Mouse (Mus musculus): ENCODE data around the gene Zfyve19. TPM values are rescaled to one million over a fixed set of nuclear protein-coding genes. Genes with fewer than 3 reads are reported as not detected.

Gene Zfyve19
- polyA plus RNA-seq, 1 experiment: 27.1 TPM

GRCm38 (mm10) chr2:119166901-119167865 is 41.2 kb upstream of the Zfyve19 start, which contains the start of gene Gchfr:
Gene Gchfr, plus strand, starts transcription at chr2:119167773.
- no peaks in the 10 kb centered on the region for H3K27me3 ChIP-seq (ENCODE audit: control insufficient read depth, insufficient read depth, insufficient read length)
- H3ac ChIP-seq (ENCODE audit: control insufficient read depth, insufficient read length, low read depth): peak within 1 kb of the TSS; percentile 73
- H3K36me3 ChIP-seq (ENCODE audit: control insufficient read depth, insufficient read depth): no peaks in the 10 kb centered on the region
- peak within 1 kb of the TSS; percentile 75 for H3K4me3 ChIP-seq (ENCODE audit: insufficient read depth, poor library complexity, severe bottlenecking)
- H3K79me3 ChIP-seq (ENCODE audit: low read depth): no peaks in the 10 kb centered on the region
- TF ChIP-seq USF1 (IDR thresholded peaks at IDR 0.05; ENCODE audit: low read depth) (no peak), MYOG (IDR thresholded peaks at IDR 0.05; ENCODE audit: control insufficient read depth, extremely low read depth, insufficient read length) (no peak), CTCF (IDR thresholded peaks at IDR 0.05; ENCODE audit: control insufficient read depth, insufficient read depth, insufficient read length) (no peak), CEBPB (IDR thresholded peaks at IDR 0.05; ENCODE audit: low read depth) (no peak), MYOD1 (IDR thresholded peaks at IDR 0.05; ENCODE audit: control insufficient read depth, insufficient read length, low read depth) (no peak), FOSL1 (IDR thresholded peaks at IDR 0.05; ENCODE audit: insufficient read depth, low read length, poor library complexity, severe bottlenecking) (no peak), MAX (IDR thresholded peaks at IDR 0.05) (no peak)
- H3K79me2 ChIP-seq (ENCODE audit: control insufficient read depth, insufficient read depth): no peaks in the 10 kb centered on the region

- Histone ChIP-seq H3K27me3 (ENCODE audit: control insufficient read depth, insufficient read depth, insufficient read length) (no peaks in the 10 kb centered on the region), H3ac (ENCODE audit: control insufficient read depth, insufficient read length, low read depth) (peak overlapping the region; percentile 73), H3K79me2 (ENCODE audit: control insufficient read depth, insufficient read depth) (no peaks in the 10 kb centered on the region), H3K36me3 (ENCODE audit: control insufficient read depth, insufficient read depth) (no peaks in the 10 kb centered on the region), H3K4me3 (ENCODE audit: insufficient read depth, poor library complexity, severe bottlenecking) (peak overlapping the region; percentile 75), H3K79me3 (ENCODE audit: low read depth) (no peaks in the 10 kb centered on the region)
- TF ChIP-seq MYOD1 (IDR thresholded peaks at IDR 0.05; ENCODE audit: control insufficient read depth, insufficient read length, low read depth) (no peak), MAX (IDR thresholded peaks at IDR 0.05) (no peak), MYOG (IDR thresholded peaks at IDR 0.05; ENCODE audit: control insufficient read depth, extremely low read depth, insufficient read length) (no peak), USF1 (IDR thresholded peaks at IDR 0.05; ENCODE audit: low read depth) (no peak), FOSL1 (IDR thresholded peaks at IDR 0.05; ENCODE audit: insufficient read depth, low read length, poor library complexity, severe bottlenecking) (no peak), CEBPB (IDR thresholded peaks at IDR 0.05; ENCODE audit: low read depth) (no peak), CTCF (IDR thresholded peaks at IDR 0.05; ENCODE audit: control insufficient read depth, insufficient read depth, insufficient read length) (no peak)
Observed at GRCm38 (mm10) chr2:119167866-119168256, 40.6 kb upstream of the Zfyve19 start.

GRCm38 (mm10) chr2:119170282-119170681 is 38.1 kb upstream of the Zfyve19 start:
- Histone ChIP-seq H3ac (ENCODE audit: control insufficient read depth, insufficient read length, low read depth) (no peak overlapping the region), H3K79me2 (ENCODE audit: control insufficient read depth, insufficient read depth) (no peaks in the 10 kb centered on the region), H3K36me3 (ENCODE audit: control insufficient read depth, insufficient read depth) (no peaks in the 10 kb centered on the region), H3K4me3 (ENCODE audit: insufficient read depth, poor library complexity, severe bottlenecking) (no peak overlapping the region), H3K79me3 (ENCODE audit: low read depth) (no peaks in the 10 kb centered on the region), H3K27me3 (ENCODE audit: control insufficient read depth, insufficient read depth, insufficient read length) (no peaks in the 10 kb centered on the region)
- no peak for TF ChIP-seq USF1 (IDR thresholded peaks at IDR 0.05; ENCODE audit: low read depth)
- no peak for TF ChIP-seq CTCF (IDR thresholded peaks at IDR 0.05; ENCODE audit: control insufficient read depth, insufficient read depth, insufficient read length)
- peak; percentile 61 for TF ChIP-seq FOSL1 (IDR thresholded peaks at IDR 0.05; ENCODE audit: insufficient read depth, low read length, poor library complexity, severe bottlenecking)
- TF ChIP-seq MYOG (IDR thresholded peaks at IDR 0.05; ENCODE audit: control insufficient read depth, extremely low read depth, insufficient read length): no peak
- no peak for TF ChIP-seq CEBPB (IDR thresholded peaks at IDR 0.05; ENCODE audit: low read depth)
- TF ChIP-seq MYOD1 (IDR thresholded peaks at IDR 0.05; ENCODE audit: control insufficient read depth, insufficient read length, low read depth): no peak
- TF ChIP-seq MAX (IDR thresholded peaks at IDR 0.05): peak; percentile 46

- H3K79me2 ChIP-seq (ENCODE audit: control insufficient read depth, insufficient read depth): peaks cover 11% of the 10 kb centered on the region
- H3K36me3 ChIP-seq (ENCODE audit: control insufficient read depth, insufficient read depth): no peaks in the 10 kb centered on the region
- no peak overlapping the region for H3K4me3 ChIP-seq (ENCODE audit: insufficient read depth, poor library complexity, severe bottlenecking)
- H3K27me3 ChIP-seq (ENCODE audit: control insufficient read depth, insufficient read depth, insufficient read length): no peaks in the 10 kb centered on the region
- no peak overlapping the region for H3ac ChIP-seq (ENCODE audit: control insufficient read depth, insufficient read length, low read depth)
- TF ChIP-seq FOSL1 (IDR thresholded peaks at IDR 0.05; ENCODE audit: insufficient read depth, low read length, poor library complexity, severe bottlenecking) (no peak), CEBPB (IDR thresholded peaks at IDR 0.05; ENCODE audit: low read depth) (peak; percentile 12), MYOD1 (IDR thresholded peaks at IDR 0.05; ENCODE audit: control insufficient read depth, insufficient read length, low read depth) (peak; percentile 95), MYOG (IDR thresholded peaks at IDR 0.05; ENCODE audit: control insufficient read depth, extremely low read depth, insufficient read length) (no peak), MAX (IDR thresholded peaks at IDR 0.05) (peak; percentile 38)
- peaks cover 4% of the 10 kb centered on the region for H3K79me3 ChIP-seq (ENCODE audit: low read depth)
Observed at GRCm38 (mm10) chr2:119171574-119171973, 36.8 kb upstream of the Zfyve19 start.

GRCm38 (mm10) chr2:119172446-119172845 is 36.0 kb upstream of the Zfyve19 start:
- Histone ChIP-seq H3K36me3 (ENCODE audit: control insufficient read depth, insufficient read depth) (no peaks in the 10 kb centered on the region), H3K79me2 (ENCODE audit: control insufficient read depth, insufficient read depth) (peaks cover 20% of the 10 kb centered on the region), H3ac (ENCODE audit: control insufficient read depth, insufficient read length, low read depth) (no peak overlapping the region), H3K4me3 (ENCODE audit: insufficient read depth, poor library complexity, severe bottlenecking) (no peak overlapping the region), H3K27me3 (ENCODE audit: control insufficient read depth, insufficient read depth, insufficient read length) (no peaks in the 10 kb centered on the region), H3K79me3 (ENCODE audit: low read depth) (peaks cover 9% of the 10 kb centered on the region)
- TF ChIP-seq USF1 (IDR thresholded peaks at IDR 0.05; ENCODE audit: low read depth): no peak
- no peak for TF ChIP-seq MAX (IDR thresholded peaks at IDR 0.05)
- no peak for TF ChIP-seq MYOG (IDR thresholded peaks at IDR 0.05; ENCODE audit: control insufficient read depth, extremely low read depth, insufficient read length)
- no peak for TF ChIP-seq CEBPB (IDR thresholded peaks at IDR 0.05; ENCODE audit: low read depth)
- TF ChIP-seq CTCF (IDR thresholded peaks at IDR 0.05; ENCODE audit: control insufficient read depth, insufficient read depth, insufficient read length): no peak
- no peak for TF ChIP-seq FOSL1 (IDR thresholded peaks at IDR 0.05; ENCODE audit: insufficient read depth, low read length, poor library complexity, severe bottlenecking)
- TF ChIP-seq MYOD1 (IDR thresholded peaks at IDR 0.05; ENCODE audit: control insufficient read depth, insufficient read length, low read depth): no peak
